Mouse (Mus musculus) cerebellum, adult 2 months (tissue): ENCODE results near the gene Prg3.

Source experiments
- CTCF ChIP-seq: fragments of 200-500 bp; IDR thresholded peaks from 2 replicates; pipeline ENCODE4 v1.5.1; 2011; ENCODE audit warnings: low read depth, mild to moderate bottlenecking, control low read depth, low read length, moderate library complexity, borderline replicate concordance; ENCODE audit not compliant: insufficient read depth
- POLR2A ChIP-seq: fragments of 200-500 bp; IDR thresholded peaks from 2 replicates; pipeline ENCODE4 v1.6.1; 2011; ENCODE audit warnings: low read length, control low read depth, borderline replicate concordance; ENCODE audit not compliant: insufficient read depth

- TF ChIP-seq CTCF (no peak), POLR2A (no peak)
These were observed 24.7 kb downstream of the Prg3 start for GRCm38 (mm10) chr2:85012679-85013078.
